Mouse (Mus musculus) MEL (cell line): ENCODE results near the gene Itsn1. TPM values are rescaled to one million over a fixed set of nuclear protein-coding genes. Genes with fewer than 3 reads are reported as not detected.
A peak's percentile ranks its signal among the peaks of the same experiment; 100 is the strongest.

Experiments
- DNase-seq: peaks from one replicate; pipeline ENCODE4 v3.0.0; 2011; ENCODE audit warnings: low read depth, low spot score
- H3K27ac ChIP-seq: 2 replicates; pipeline ENCODE4 v1.5.1; 2012; ENCODE audit warnings: low read depth, mild to moderate bottlenecking, control low read depth, low read length, moderate library complexity; ENCODE audit not compliant: control insufficient read depth
- H3K27me3 ChIP-seq, 2 experiments: fragments of 150-350 bp in 1 of 2; sonication (generic) in 1 of 2; 2 replicates each; pipeline ENCODE4 v1.6.1; 2012; ENCODE audit warnings: low read length in 2 of 2, mild to moderate bottlenecking in 2 of 2, improper control_type of control experiment in 1 of 2, moderate library complexity in 1 of 2; ENCODE audit not compliant: insufficient read depth in 2 of 2, control insufficient read depth in 1 of 2
- H3K36me3 ChIP-seq, 2 experiments: 2 replicates each; pipeline ENCODE4 v1.6.1; 2012 to 2014; ENCODE audit warnings: low read length in 2 of 2, improper control_type of control experiment in 1 of 2, inconsistent platforms in 1 of 2, mild to moderate bottlenecking in 1 of 2; ENCODE audit not compliant: insufficient read depth in 2 of 2, control insufficient read depth in 1 of 2
- H3K4me1 ChIP-seq, 2 experiments: fragments of 150-350 bp in 1 of 2; sonication (generic) in 1 of 2; 2 replicates each; pipeline ENCODE4 v1.6.1; 2012; ENCODE audit warnings: low read length in 2 of 2, improper control_type of control experiment in 1 of 2, mild to moderate bottlenecking in 1 of 2; ENCODE audit not compliant: insufficient read depth in 2 of 2, control insufficient read depth in 1 of 2
- H3K4me3 ChIP-seq, 2 experiments: fragments of 150-350 bp in 1 of 2; sonication (generic) in 1 of 2; 2 replicates each; pipeline ENCODE4 v1.5.1; 2012; ENCODE audit warnings: low read depth in 2 of 2, low read length in 2 of 2, mild to moderate bottlenecking in 2 of 2, moderate library complexity in 2 of 2, control low read depth in 1 of 2, improper control_type of control experiment in 1 of 2; ENCODE audit not compliant: control insufficient read depth in 1 of 2, insufficient read depth in 1 of 2
- H3K79me2 ChIP-seq: 2 replicates; pipeline ENCODE4 v1.6.1; 2012; ENCODE audit warnings: mild to moderate bottlenecking, low read length, moderate library complexity; ENCODE audit not compliant: control insufficient read depth, poor library complexity, insufficient read depth
- H3K9ac ChIP-seq: 2 replicates; pipeline ENCODE4 v1.6.1; 2012; ENCODE audit warnings: low read depth, mild to moderate bottlenecking, control low read depth, low read length, moderate library complexity; ENCODE audit not compliant: control insufficient read depth, poor library complexity, severe bottlenecking
- H3K9me3 ChIP-seq: fragments of 150-350 bp; sonication (generic); replicated peaks from 2 replicates; pipeline ENCODE4 v1.6.1; 2012; ENCODE audit warnings: mild to moderate bottlenecking, low read length, improper control_type of control experiment, moderate library complexity; ENCODE audit not compliant: insufficient read depth
- BHLHE40 ChIP-seq: IDR thresholded peaks from 2 replicates; pipeline ENCODE4 v1.6.1; 2012; ENCODE audit warnings: low read depth, mild to moderate bottlenecking, inconsistent platforms, low read length, improper control_type of control experiment, borderline replicate concordance
- CHD1 ChIP-seq: IDR thresholded peaks from 2 replicates; pipeline ENCODE4 v1.6.1; 2012; ENCODE audit warnings: low read depth, mild to moderate bottlenecking, inconsistent platforms, low read length, improper control_type of control experiment
- CHD2 ChIP-seq: IDR thresholded peaks from 2 replicates; pipeline ENCODE4 v1.6.1; 2011; ENCODE audit warnings: low read length, improper control_type of control experiment
- E2F4 ChIP-seq: IDR thresholded peaks from 2 replicates; pipeline ENCODE4 v1.6.1; 2011; ENCODE audit warnings: low read depth, low read length, improper control_type of control experiment, borderline replicate concordance
- ELF1 ChIP-seq: IDR thresholded peaks from 2 replicates; pipeline ENCODE4 v1.6.1; 2014; ENCODE audit warnings: low read depth, mild to moderate bottlenecking, inconsistent platforms, low read length, improper control_type of control experiment, moderate library complexity
- EP300 ChIP-seq, 2 experiments: IDR thresholded peaks; 2 replicates each; pipeline ENCODE4 v1.6.1; 2011; ENCODE audit warnings: improper control_type of control experiment in 2 of 2, low read length in 2 of 2, low read depth in 1 of 2, mild to moderate bottlenecking in 1 of 2
- GABPA ChIP-seq: IDR thresholded peaks from 2 replicates; pipeline ENCODE4 v1.6.1; 2012; ENCODE audit warnings: low read depth, mild to moderate bottlenecking, inconsistent platforms, low read length, improper control_type of control experiment, moderate library complexity
- HCFC1 ChIP-seq: IDR thresholded peaks from 2 replicates; pipeline ENCODE4 v1.6.1; 2012; ENCODE audit warnings: low read depth, mild to moderate bottlenecking, inconsistent platforms, low read length, improper control_type of control experiment, moderate library complexity
- JUND ChIP-seq: IDR thresholded peaks from 2 replicates; pipeline ENCODE4 v1.6.1; 2011; ENCODE audit warnings: low read depth, mild to moderate bottlenecking, improper control_type of control experiment, low read length
- KAT2A ChIP-seq: conservative IDR thresholded peaks from 2 replicates; pipeline ENCODE4 v1.6.1; 2012; ENCODE audit warnings: low read depth, low read length, improper control_type of control experiment, inconsistent platforms
- MAFK ChIP-seq: IDR thresholded peaks from 2 replicates; pipeline ENCODE4 v1.6.1; 2011; ENCODE audit warnings: low read depth, mild to moderate bottlenecking, low read length, improper control_type of control experiment, borderline replicate concordance
- MAX ChIP-seq: IDR thresholded peaks from 2 replicates; pipeline ENCODE4 v1.6.1; 2011; ENCODE audit warnings: low read length, improper control_type of control experiment
- MAZ ChIP-seq: IDR thresholded peaks from 2 replicates; pipeline ENCODE4 v1.6.1; 2012; ENCODE audit warnings: low read depth, mild to moderate bottlenecking, inconsistent platforms, low read length, improper control_type of control experiment
- MXI1 ChIP-seq: IDR thresholded peaks from 2 replicates; pipeline ENCODE4 v1.6.1; 2011; ENCODE audit warnings: mild to moderate bottlenecking, low read depth, low read length, improper control_type of control experiment
- MYC ChIP-seq: IDR thresholded peaks from 2 replicates; pipeline ENCODE4 v1.6.1; 2011; ENCODE audit warnings: low read depth, mild to moderate bottlenecking, low read length, improper control_type of control experiment, moderate library complexity
- NRF1 ChIP-seq: IDR thresholded peaks from 2 replicates; pipeline ENCODE4 v1.6.1; 2014; ENCODE audit warnings: low read depth, mild to moderate bottlenecking, inconsistent platforms, low read length, improper control_type of control experiment, moderate library complexity; ENCODE audit not compliant: poor library complexity, insufficient read depth, severe bottlenecking
- POLR2AphosphoS2 ChIP-seq: IDR thresholded peaks from 2 replicates; pipeline ENCODE4 v1.6.1; 2011; ENCODE audit warnings: low read length, improper control_type of control experiment
- POLR2AphosphoS5 ChIP-seq: IDR thresholded peaks from 2 replicates; pipeline ENCODE4 v1.6.1; 2012; ENCODE audit warnings: low read depth, borderline replicate concordance, mild to moderate bottlenecking, inconsistent platforms, low read length, moderate library complexity, mixed read lengths
- RAD21 ChIP-seq: IDR thresholded peaks from 2 replicates; pipeline ENCODE4 v1.6.1; 2011; ENCODE audit warnings: mild to moderate bottlenecking, low read depth, low read length, improper control_type of control experiment
- RCOR1 ChIP-seq: IDR thresholded peaks from 2 replicates; pipeline ENCODE4 v1.6.1; 2012; ENCODE audit warnings: low read depth, mild to moderate bottlenecking, inconsistent platforms, low read length, improper control_type of control experiment
- SIN3A ChIP-seq: IDR thresholded peaks from 2 replicates; pipeline ENCODE4 v1.6.1; 2012; ENCODE audit warnings: low read length, improper control_type of control experiment, inconsistent platforms
- SMC3 ChIP-seq: IDR thresholded peaks from 2 replicates; pipeline ENCODE4 v1.6.1; 2011; ENCODE audit warnings: low read depth, low read length, improper control_type of control experiment
- TAL1 ChIP-seq: IDR thresholded peaks from 2 replicates; pipeline ENCODE4 v1.6.1; 2012; ENCODE audit warnings: mild to moderate bottlenecking, inconsistent platforms, low read length, moderate library complexity, mixed read lengths
- TBP ChIP-seq: IDR thresholded peaks from 2 replicates; pipeline ENCODE4 v1.8.0; 2011; ENCODE audit warnings: low read depth, low read length, improper control_type of control experiment
- TCF12 ChIP-seq: IDR thresholded peaks from 2 replicates; pipeline ENCODE4 v1.6.1; 2014; ENCODE audit warnings: low read depth, mild to moderate bottlenecking, inconsistent platforms, low read length, improper control_type of control experiment, moderate library complexity
- ZKSCAN1 ChIP-seq: IDR thresholded peaks from 2 replicates; pipeline ENCODE4 v1.6.1; 2012; ENCODE audit warnings: low read depth, mild to moderate bottlenecking, inconsistent platforms, low read length, improper control_type of control experiment, moderate library complexity
- ZMIZ1 ChIP-seq: IDR thresholded peaks from 2 replicates; pipeline ENCODE4 v1.6.1; 2012; ENCODE audit warnings: low read depth, mild to moderate bottlenecking, inconsistent platforms, low read length, improper control_type of control experiment, moderate library complexity
- ZNF384 ChIP-seq: IDR thresholded peaks from 2 replicates; pipeline ENCODE4 v1.6.1; 2012; ENCODE audit warnings: low read depth, mild to moderate bottlenecking, inconsistent platforms, low read length, improper control_type of control experiment
- polyA plus RNA-seq, 2 experiments: library from polyadenylated mRNA; stranded (reverse) in 1 of 2; unstranded in 1 of 2; fragments of >175 nt in 1 of 2; fragments of >200 nt in 1 of 2; gene quantifications; 2 replicates each; pipeline versions ENCODE4 v1.2.1 to v1.2.4; 2012; ENCODE audit warnings: low replicate concordance in 2 of 2, low read depth in 1 of 2; ENCODE audit not compliant: insufficient read length in 2 of 2, insufficient read depth in 1 of 2, missing spikeins in 1 of 2
- total RNA-seq: library from RNA; depleted of rRNA; stranded (reverse); fragments of 300-350 nt; gene quantifications from 2 replicates; pipeline ENCODE4 v1.2.3, GENCODE M21; 2012; rRNA removed

Gene Itsn1
- total RNA-seq (11.6 and 14.7 TPM in 2 replicates), polyA plus RNA-seq (10 to 100 TPM in 1 of 2 experiments, not detected in 1; 36.5 TPM)

DNA sequence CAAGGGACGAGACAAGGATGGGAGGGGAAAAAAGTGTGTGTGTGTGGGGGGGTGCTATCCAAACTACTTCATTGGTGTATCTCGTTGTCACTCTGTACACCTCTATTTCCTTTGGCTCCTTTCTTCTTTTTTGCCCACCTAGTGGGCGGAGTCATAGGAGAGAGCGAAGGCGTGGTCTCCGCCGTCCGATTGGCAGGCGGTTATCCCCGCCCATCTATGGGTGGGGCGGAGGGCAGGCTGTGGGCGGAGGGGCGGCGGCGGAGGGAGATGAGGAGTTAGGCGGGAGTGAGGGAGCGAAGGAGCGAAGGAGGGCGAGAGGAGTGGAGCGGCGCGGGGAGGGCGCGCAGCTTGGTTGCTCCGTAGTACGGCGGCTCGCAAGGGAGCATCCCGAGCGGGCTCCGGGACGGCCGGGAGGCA, at the start of gene Itsn1:
TSS of gene Itsn1 (plus strand) at position 216 of the 417 bp plus-strand sequence.
- DNase-seq: peak; percentile 98
- peak within 1 kb of the TSS; percentile 79 for H3K9ac ChIP-seq
- peaks cover 24% of the 10 kb centered on the region for H3K79me2 ChIP-seq
- H3K4me1 ChIP-seq: peaks cover 0 to 14% of the 10 kb centered on the region in 2 experiments; a peak in 3 of 4 replicates
- peak within 1 kb of the TSS; percentile 90 for H3K27ac ChIP-seq
- TF ChIP-seq POLR2AphosphoS2 (no peak), CHD2 (peak; percentile 71), TAL1 (no peak), HCFC1 (peak; percentile 66), KAT2A (no peak), CHD1 (no peak), EP300 (IDR thresholded peaks at IDR 0.05; ENCODE audit: low read depth in 1 of 2, low read length in 2 of 2) (no peak), NRF1 (peak; percentile 19; the same call in 1 of the 2 replicates), GABPA (no peak), TBP (no peak), ZKSCAN1 (no peak), SMC3 (no peak), ZNF384 (peak; percentile 71), MXI1 (peak; percentile 19; the same call in 1 of the 2 replicates), MAZ (peak; percentile 91), MAX (no peak; the same call in 1 of the 2 replicates), MAFK (no peak), BHLHE40 (no peak), SIN3A (no peak), MYC (no peak), TCF12 (0 out of 2 replicates have a peak, but pooled peaks have one; percentile 30), ZMIZ1 (no peak), RCOR1 (0 out of 2 replicates have a peak, but pooled peaks have one; percentile 23), JUND (no peak), E2F4 (no peak), RAD21 (no peak), ELF1 (no peak), POLR2AphosphoS5 (no peak)
- no peaks in the 10 kb centered on the region for H3K9me3 ChIP-seq
- peaks cover 0 to 14% of the 10 kb centered on the region in 2 experiments; a peak in 2 of 4 replicates for H3K36me3 ChIP-seq
- peak within 1 kb of the TSS; percentile 91 to 93 for H3K4me3 ChIP-seq
- peaks cover 7 to 9% of the 10 kb centered on the region in 2 experiments for H3K27me3 ChIP-seq
